Mouse (Mus musculus) myocyte (in vitro differentiated cells): ENCODE measurements around the gene Rasgrp4.

Source experiments
- CEBPB ChIP-seq: IDR thresholded peaks from 2 replicates; pipeline ENCODE4 v1.6.1; 2011; ENCODE audit warnings: mild to moderate bottlenecking, moderate library complexity; ENCODE audit not compliant: poor library complexity, insufficient read depth, severe bottlenecking
- TCF12 ChIP-seq: IDR thresholded peaks from one replicate; pipeline ENCODE4 v1.6.1; 2011; ENCODE audit warnings: mild to moderate bottlenecking, control low read depth; ENCODE audit not compliant: poor library complexity, insufficient read depth, severe bottlenecking

DNA sequence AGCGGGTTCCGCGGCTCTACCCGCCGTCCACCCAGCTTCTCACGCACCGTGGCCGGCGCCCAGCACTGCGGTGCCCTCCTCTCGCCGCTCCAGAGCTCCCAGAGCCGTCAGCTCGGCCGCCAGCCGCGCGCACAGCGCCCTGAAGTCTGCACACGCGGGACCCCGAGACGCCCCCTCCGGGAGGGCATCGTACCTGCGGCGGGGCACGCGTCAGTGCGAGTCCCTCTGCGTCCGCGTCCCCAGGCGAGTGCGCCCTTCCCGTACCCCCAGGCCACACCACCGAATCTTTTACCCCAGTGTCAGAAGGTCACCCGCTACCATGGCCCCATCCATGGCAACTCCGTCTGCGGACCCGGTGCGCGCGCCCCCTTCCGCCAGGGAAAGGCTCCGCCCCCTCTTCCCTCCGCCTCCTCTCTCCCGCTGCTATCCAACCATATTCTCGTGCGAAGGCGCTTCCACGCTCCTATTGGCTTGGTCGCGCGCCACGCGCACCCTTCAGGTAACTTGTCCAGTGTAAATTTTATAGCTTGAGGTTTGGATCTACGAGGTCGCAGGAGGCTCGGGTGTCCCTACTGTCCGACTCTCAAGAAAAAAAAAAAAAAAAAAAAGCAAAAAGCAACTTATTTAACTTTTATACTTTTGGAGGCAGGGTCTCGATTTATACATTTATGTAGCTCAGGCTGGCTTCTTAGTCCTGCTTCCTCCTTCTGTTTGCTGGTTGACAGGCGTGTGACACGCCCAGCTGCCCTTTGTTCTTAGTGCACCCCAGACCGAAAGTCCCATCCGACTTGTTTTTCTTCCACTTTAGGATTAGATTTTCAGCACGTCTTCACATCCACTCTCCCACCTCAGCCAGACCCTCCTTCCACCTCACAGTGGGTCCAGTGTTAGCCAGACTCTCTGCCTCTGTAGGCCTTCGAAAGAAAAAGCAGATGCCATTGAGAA, 21.5 kb downstream of the Rasgrp4 start, which contains the start of gene Fam98c:
- TF ChIP-seq CEBPB (no peak), TCF12 (no peak)
